Mouse (Mus musculus) layer of hippocampus, postnatal 14 days (tissue): ENCODE data around the gene Vps13a. TPM values are rescaled to one million over a fixed set of nuclear protein-coding genes. Genes with fewer than 3 reads are reported as not detected.
"Not testable (repeated sequence)": the region's sequence is repeated elsewhere in the genome, so short reads cannot be mapped to it uniquely, and the experiment has no call there.

Experiments
- DNase-seq, 2 experiments: peaks; one replicate each; pipeline ENCODE4 v3.0.0; 2021 to 2022; ENCODE audit warnings: low spot score in 2 of 2, mixed read lengths in 1 of 2
- total RNA-seq, 2 experiments: library from RNA; stranded (reverse); gene quantifications; 2 replicates each; pipeline ENCODE4 v1.2.3; 2021

Gene Vps13a
- total RNA-seq, 2 experiments from 2014 or later = 52.8 to 54.9 TPM

DNA sequence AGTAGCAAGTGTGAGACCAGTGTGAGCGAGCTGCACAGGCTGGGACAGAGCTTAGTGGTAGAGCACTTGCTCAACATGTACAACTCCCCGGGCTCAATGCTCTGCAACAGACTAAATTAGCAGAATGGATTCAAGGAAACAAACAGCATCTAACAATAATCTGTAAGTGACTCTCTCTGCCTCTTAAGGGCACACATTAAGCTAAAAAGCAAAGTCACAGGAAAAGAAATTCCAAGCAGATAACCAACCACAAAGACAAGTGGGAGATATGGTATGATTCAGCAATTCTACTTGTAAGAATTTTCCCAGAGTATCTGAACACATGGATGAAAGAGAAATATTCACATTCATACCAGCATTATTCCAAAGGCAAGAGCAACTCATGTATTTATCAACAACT is 13.3 kb downstream of the Vps13a start:
- no peak for DNase-seq

- DNase-seq = not testable (repeated sequence)
These were observed 23.3 kb downstream of the Vps13a start for GRCm38 (mm10) chr19:16757439-16757838.

- DNase-seq = no peak
These were observed 24.9 kb downstream of the Vps13a start for GRCm38 (mm10) chr19:16755854-16756253.

- DNase-seq = no peak
These were observed 25.5 kb downstream of the Vps13a start for GRCm38 (mm10) chr19:16755226-16755625.

GRCm38 (mm10) chr19:16753151-16753550 is 27.6 kb downstream of the Vps13a start:
- DNase-seq = no peak

GRCm38 (mm10) chr19:16736854-16737253 is 43.9 kb downstream of the Vps13a start:
- no peak for DNase-seq

GRCm38 (mm10) chr19:16728729-16729128 is 52.0 kb downstream of the Vps13a start:
- DNase-seq = no peak

GRCm38 (mm10) chr19:16715249-16715648 is 65.5 kb downstream of the Vps13a start:
- no peak for DNase-seq

- DNase-seq = no peak
These were observed 78.9 kb downstream of the Vps13a start for GRCm38 (mm10) chr19:16701790-16702189.

- no peak for DNase-seq
These were observed 95.8 kb downstream of the Vps13a start for GRCm38 (mm10) chr19:16684922-16685321.

- DNase-seq = no peak
These were observed 96.5 kb downstream of the Vps13a start for GRCm38 (mm10) chr19:16684210-16684609.

- DNase-seq = no peak
These were observed 154.9 kb downstream of the Vps13a start for GRCm38 (mm10) chr19:16625610-16626395.

GRCm38 (mm10) chr19:16624994-16625393 is 155.7 kb downstream of the Vps13a start:
- no peak for DNase-seq

GRCm38 (mm10) chr19:16623154-16623553 is 157.6 kb downstream of the Vps13a start:
- DNase-seq = no peak

DNA sequence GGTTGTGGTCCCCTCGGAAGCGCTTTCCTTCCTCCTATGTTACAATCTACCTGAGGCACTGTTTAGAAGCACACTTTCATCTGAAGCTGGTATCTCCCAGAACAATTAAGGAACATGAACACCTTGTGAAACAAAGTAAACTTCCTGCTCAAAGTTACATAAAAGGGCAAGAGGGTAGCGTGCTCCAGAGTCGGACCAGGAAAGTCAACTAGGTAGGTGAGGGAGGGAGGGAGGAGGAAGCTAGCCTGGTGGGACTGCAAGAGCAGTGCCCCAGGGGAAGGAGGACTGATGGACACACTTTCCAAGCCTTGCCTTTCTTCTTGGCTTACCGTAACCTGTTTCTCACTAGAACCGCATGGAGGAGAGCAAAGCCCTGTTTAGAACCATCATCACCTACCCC is 173.1 kb downstream of the Vps13a start:
- no peak for DNase-seq

GRCm38 (mm10) chr19:16602026-16602425 is 178.7 kb downstream of the Vps13a start:
- no peak for DNase-seq

- peak; percentile 68 to 89 for DNase-seq
These were observed 181.3 kb downstream of the Vps13a start for GRCm38 (mm10) chr19:16599298-16599970.

DNA sequence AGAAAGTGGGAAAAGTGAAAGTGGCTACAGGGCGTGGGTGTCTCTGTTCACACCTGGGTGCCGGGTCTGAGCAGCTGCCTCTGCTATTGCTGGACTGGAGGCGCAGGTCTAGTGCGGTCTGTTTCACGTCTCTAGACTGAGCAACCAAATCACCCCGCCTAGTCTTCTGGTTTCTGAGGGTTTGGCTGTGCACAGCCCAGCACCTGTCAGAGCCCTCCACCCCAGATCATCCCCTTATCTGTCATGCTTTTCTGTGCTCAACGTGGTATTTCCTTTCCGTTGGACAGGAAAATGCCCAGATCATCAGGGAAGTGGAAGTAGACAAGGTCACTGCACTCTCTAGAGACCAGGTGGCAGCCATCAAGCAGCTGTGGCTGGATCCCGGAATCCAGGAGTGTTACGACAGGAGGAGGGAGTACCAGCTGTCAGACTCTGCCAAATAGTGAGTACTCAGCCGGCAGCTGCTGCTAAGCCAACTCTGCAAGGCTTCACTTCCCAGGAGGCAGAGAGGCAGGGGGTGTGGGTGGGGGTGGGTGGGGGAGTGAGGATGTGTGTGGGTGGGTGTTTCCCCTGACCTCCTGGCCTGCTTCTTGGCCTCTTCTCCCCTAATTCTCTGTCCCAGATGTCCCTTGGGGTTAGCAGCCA is 182.0 kb downstream of the Vps13a start:
- no peak for DNase-seq

- no peak for DNase-seq
These were observed 183.5 kb downstream of the Vps13a start for GRCm38 (mm10) chr19:16597216-16597615.

GRCm38 (mm10) chr19:16593975-16594317 is 186.8 kb downstream of the Vps13a start:
- DNase-seq = no peak

- peak in 1 of 2 experiments; percentile 33 for DNase-seq
These were observed 187.3 kb downstream of the Vps13a start for GRCm38 (mm10) chr19:16593256-16593974.

DNA sequence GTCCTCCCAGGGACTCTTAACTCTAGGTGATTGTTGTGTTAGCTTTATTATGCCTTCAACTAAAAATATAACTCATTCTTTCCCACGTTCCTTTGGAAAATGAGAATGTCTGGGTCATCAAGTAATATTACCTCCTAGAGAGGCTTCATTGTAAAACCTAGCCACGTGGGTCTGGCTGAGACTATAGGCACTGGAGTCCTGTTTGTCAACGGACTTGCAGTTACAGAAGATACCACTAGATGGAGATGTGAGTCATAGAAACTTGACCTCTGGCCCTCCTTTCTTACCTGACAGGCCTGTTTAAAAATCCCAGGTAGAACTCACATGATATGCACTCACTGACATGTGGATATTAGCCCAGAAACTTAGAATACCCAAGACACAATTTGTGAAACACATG is 195.4 kb downstream of the Vps13a start:
- DNase-seq = no peak
